Mouse (Mus musculus): ENCODE measurements around the gene Gsto1. TPM values are rescaled to one million over a fixed set of nuclear protein-coding genes. Genes with fewer than 3 reads are reported as not detected.

Gsto1 gene
- total RNA-seq, 2 experiments from 2014 or later, result 39.4 to 41.8 TPM

Other genes starting within 250 kb of the Gsto1 start
- under 1 TPM; 0.21 to 0.66 TPM for gene Col17a1, start 162.9 kb upstream of the Gsto1 start, total RNA-seq (2021)
- gene Sfr1, start 123.3 kb upstream of the Gsto1 start, total RNA-seq (2021), result 10 to 100 TPM; 89.3 to 91.6 TPM
- gene Gsto2, start 10.6 kb downstream of the Gsto1 start, total RNA-seq (2021), result 1 to 10 TPM; 2.1 to 2.5 TPM
- gene Cfap43, start 64.3 kb downstream of the Gsto1 start, total RNA-seq (2021), result under 1 TPM; 0.45 to 0.70 TPM
- gene Itprip, start 64.3 kb downstream of the Gsto1 start, total RNA-seq (2021), result 1 to 10 TPM; 1.1 to 1.3 TPM
- under 1 TPM; 0.12 to 0.51 TPM for gene Cfap58, start 82.7 kb downstream of the Gsto1 start, total RNA-seq (2021)

Data from left cerebral cortex, adult 18-20 months (tissue).